Mouse (Mus musculus): ENCODE measurements at regions not wholly inside any gene's neighbourhood (a gene's known extent, or its start where the extent isn't known, plus 50 kb on each side); places are given as distances from the start of the nearest gene placed in this dataset.

GRCm38 (mm10) chr4:54768836-54769235 lies 176.0 kb upstream of the Zfp462 start:
- 52% methylated on average over 4 of the region's 4 CpGs for WGBS
- H3K4me2 ChIP-seq (ENCODE audit: low read length): no peak overlapping the region
- TF ChIP-seq CTCF (IDR thresholded peaks at IDR 0.05; ENCODE audit: low read depth): no peak
- no peaks in the 10 kb centered on the region for H3K9me3 ChIP-seq (replicated peaks; ENCODE audit: low read length)
- ATAC-seq (replicated peaks; ENCODE audit: low FRiP score, low read depth) (no peak), DNase-seq (ENCODE audit: low spot score) (no peak)
- no peaks in the 10 kb centered on the region for H3K4me1 ChIP-seq (replicated peaks; ENCODE audit: insufficient read depth, low read length)
- no peak overlapping the region for H3K9ac ChIP-seq (ENCODE audit: low read depth, low read length)
- H3K27ac ChIP-seq: no peak overlapping the region
- no peaks in the 10 kb centered on the region for H3K36me3 ChIP-seq (ENCODE audit: insufficient read depth, low read length)
- no peak overlapping the region for H3K4me3 ChIP-seq (replicated peaks; ENCODE audit: low read depth, low read length)
- no peaks in the 10 kb centered on the region for H3K27me3 ChIP-seq (ENCODE audit: insufficient read depth, low read length)

GRCm38 (mm10) chr4:54774066-54774465 lies 170.8 kb upstream of the Zfp462 start:
- 81% methylated on average over 4 of the region's 4 CpGs for WGBS
- no peak overlapping the region for H3K4me3 ChIP-seq (replicated peaks; ENCODE audit: low read depth, low read length)
- no peak overlapping the region for H3K27ac ChIP-seq
- no peak overlapping the region for H3K4me2 ChIP-seq (ENCODE audit: low read length)
- DNase-seq (ENCODE audit: low spot score) (no peak), ATAC-seq (replicated peaks; ENCODE audit: low FRiP score, low read depth) (no peak)
- H3K9me3 ChIP-seq (replicated peaks; ENCODE audit: low read length): no peaks in the 10 kb centered on the region
- TF ChIP-seq CTCF (IDR thresholded peaks at IDR 0.05; ENCODE audit: low read depth): no peak
- H3K9ac ChIP-seq (ENCODE audit: low read depth, low read length): no peak overlapping the region
- H3K36me3 ChIP-seq (ENCODE audit: insufficient read depth, low read length): no peaks in the 10 kb centered on the region
- no peaks in the 10 kb centered on the region for H3K27me3 ChIP-seq (ENCODE audit: insufficient read depth, low read length)
- no peaks in the 10 kb centered on the region for H3K4me1 ChIP-seq (replicated peaks; ENCODE audit: insufficient read depth, low read length)

GRCm38 (mm10) chr4:54774717-54775116 lies 170.1 kb upstream of the Zfp462 start:
- DNase-seq (ENCODE audit: low spot score): no peak
- Histone ChIP-seq H3K36me3 (ENCODE audit: insufficient read depth, low read length) (no peaks in the 10 kb centered on the region), H3K4me3 (replicated peaks; ENCODE audit: low read depth, low read length) (no peak overlapping the region), H3K4me2 (ENCODE audit: low read length) (no peak overlapping the region), H3K27ac (no peak overlapping the region), H3K4me1 (replicated peaks; ENCODE audit: insufficient read depth, low read length) (no peaks in the 10 kb centered on the region), H3K9ac (ENCODE audit: low read depth, low read length) (no peak overlapping the region), H3K9me3 (replicated peaks; ENCODE audit: low read length) (no peaks in the 10 kb centered on the region), H3K27me3 (ENCODE audit: insufficient read depth, low read length) (no peaks in the 10 kb centered on the region)
- TF ChIP-seq CTCF (IDR thresholded peaks at IDR 0.05; ENCODE audit: low read depth): no peak
- ATAC-seq (replicated peaks; ENCODE audit: low FRiP score, low read depth): no peak

- no peak overlapping the region for H3K9ac ChIP-seq (ENCODE audit: low read depth, low read length)
- TF ChIP-seq CTCF (IDR thresholded peaks at IDR 0.05; ENCODE audit: low read depth): no peak
- H3K4me2 ChIP-seq (ENCODE audit: low read length): no peak overlapping the region
- H3K36me3 ChIP-seq (ENCODE audit: insufficient read depth, low read length): no peaks in the 10 kb centered on the region
- WGBS: 59% methylated on average over 4 of the region's 4 CpGs
- H3K27ac ChIP-seq: no peak overlapping the region
- no peaks in the 10 kb centered on the region for H3K27me3 ChIP-seq (ENCODE audit: insufficient read depth, low read length)
- H3K9me3 ChIP-seq (replicated peaks; ENCODE audit: low read length): no peaks in the 10 kb centered on the region
- no peaks in the 10 kb centered on the region for H3K4me1 ChIP-seq (replicated peaks; ENCODE audit: insufficient read depth, low read length)
- DNase-seq (ENCODE audit: low spot score) (no peak), ATAC-seq (replicated peaks; ENCODE audit: low FRiP score, low read depth) (no peak)
- no peak overlapping the region for H3K4me3 ChIP-seq (replicated peaks; ENCODE audit: low read depth, low read length)
Observed at GRCm38 (mm10) chr4:54780511-54780910, 164.3 kb upstream of the Zfp462 start.

- Histone ChIP-seq H3K9ac (ENCODE audit: low read depth, low read length) (no peak overlapping the region), H3K36me3 (ENCODE audit: insufficient read depth, low read length) (no peaks in the 10 kb centered on the region), H3K27ac (no peak overlapping the region), H3K4me3 (replicated peaks; ENCODE audit: low read depth, low read length) (no peak overlapping the region), H3K27me3 (ENCODE audit: insufficient read depth, low read length) (no peaks in the 10 kb centered on the region), H3K9me3 (replicated peaks; ENCODE audit: low read length) (no peaks in the 10 kb centered on the region), H3K4me2 (ENCODE audit: low read length) (no peak overlapping the region), H3K4me1 (replicated peaks; ENCODE audit: insufficient read depth, low read length) (no peaks in the 10 kb centered on the region)
- ATAC-seq (replicated peaks; ENCODE audit: low FRiP score, low read depth) (no peak), DNase-seq (ENCODE audit: low spot score) (no peak)
- WGBS: 57% methylated on average over 5 of the region's 5 CpGs
- TF ChIP-seq CTCF (IDR thresholded peaks at IDR 0.05; ENCODE audit: low read depth): no peak
Observed at GRCm38 (mm10) chr4:54791217-54791742, 153.6 kb upstream of the Zfp462 start.

GRCm38 (mm10) chr4:54793857-54794256 lies 151.0 kb upstream of the Zfp462 start:
- Histone ChIP-seq H3K9me3 (replicated peaks; ENCODE audit: low read length) (no peaks in the 10 kb centered on the region), H3K27ac (no peak overlapping the region), H3K36me3 (ENCODE audit: insufficient read depth, low read length) (no peaks in the 10 kb centered on the region), H3K4me2 (ENCODE audit: low read length) (no peak overlapping the region), H3K4me1 (replicated peaks; ENCODE audit: insufficient read depth, low read length) (no peaks in the 10 kb centered on the region), H3K9ac (ENCODE audit: low read depth, low read length) (no peak overlapping the region), H3K27me3 (ENCODE audit: insufficient read depth, low read length) (no peaks in the 10 kb centered on the region), H3K4me3 (replicated peaks; ENCODE audit: low read depth, low read length) (no peak overlapping the region)
- WGBS: 96% methylated on average over 2 of the region's 2 CpGs
- ATAC-seq (replicated peaks; ENCODE audit: low FRiP score, low read depth) (no peak), DNase-seq (ENCODE audit: low spot score) (no peak)
- TF ChIP-seq CTCF (IDR thresholded peaks at IDR 0.05; ENCODE audit: low read depth): no peak

GRCm38 (mm10) chr4:54795246-54795645 lies 149.6 kb upstream of the Zfp462 start:
- H3K27me3 ChIP-seq (ENCODE audit: insufficient read depth, low read length): no peaks in the 10 kb centered on the region
- no peaks in the 10 kb centered on the region for H3K36me3 ChIP-seq (ENCODE audit: insufficient read depth, low read length)
- WGBS: 57% methylated on average over 3 of the region's 3 CpGs
- H3K9ac ChIP-seq (ENCODE audit: low read depth, low read length): no peak overlapping the region
- ATAC-seq (replicated peaks; ENCODE audit: low FRiP score, low read depth) (no peak), DNase-seq (ENCODE audit: low spot score) (no peak)
- H3K4me2 ChIP-seq (ENCODE audit: low read length): no peak overlapping the region
- no peak for TF ChIP-seq CTCF (IDR thresholded peaks at IDR 0.05; ENCODE audit: low read depth)
- H3K27ac ChIP-seq: no peak overlapping the region
- no peak overlapping the region for H3K4me3 ChIP-seq (replicated peaks; ENCODE audit: low read depth, low read length)
- H3K9me3 ChIP-seq (replicated peaks; ENCODE audit: low read length): no peaks in the 10 kb centered on the region
- no peaks in the 10 kb centered on the region for H3K4me1 ChIP-seq (replicated peaks; ENCODE audit: insufficient read depth, low read length)

All from kidney, postnatal 0 days (tissue).